Mouse (Mus musculus) NIH3T3 (cell line): ENCODE measurements at regions not wholly inside any gene's neighbourhood (a gene's known extent, or its start where the extent isn't known, plus 50 kb on each side); places are given as distances from the start of the nearest gene placed in this dataset.
A peak's percentile ranks its signal among the peaks of the same experiment; 100 is the strongest.

Experiments
- DNase-seq: peaks from one replicate; pipeline ENCODE4 v3.0.0-alpha.2; 2012; ENCODE audit warnings: low read depth

- DNase-seq, result peak; percentile 3
Measured at GRCm38 (mm10) chrX:45340661-45341060, 250.0 kb downstream of the Prr32 start.
